Mouse (Mus musculus): ENCODE results near the gene Dst.

- no peak for TF ChIP-seq CTCF (IDR thresholded peaks at IDR 0.05; ENCODE audit: low read depth)
- no peak for TF ChIP-seq EP300 (IDR thresholded peaks at IDR 0.05; ENCODE audit: low read depth)
Measured at GRCm38 (mm10) chr1:33955626-33956025, 47.6 kb downstream of the Dst start.

Measured in heart, postnatal 0 days (tissue).